Mouse (Mus musculus): ENCODE results near the gene Itfg1.

GRCm38 (mm10) chr8:85785506-85785905 is 55.2 kb downstream of the Itfg1 start:
- TF ChIP-seq CTCF (IDR thresholded peaks at IDR 0.05) = no peak
- TF ChIP-seq EP300 (IDR thresholded peaks at IDR 0.05) = no peak

Data from lung, postnatal 0 days (tissue).